Mouse (Mus musculus) monocyte, adult 2 months (primary cell): ENCODE data around the gene Srrm2.
A peak's percentile ranks its signal among the peaks of the same experiment; 100 is the strongest.

Experiments used
- DNase-seq, 2 experiments: peaks; one replicate each; pipeline ENCODE4 v3.0.0; 2022; ENCODE audit warnings: low spot score in 2 of 2, low read depth in 1 of 2

Srrm2 gene

GRCm38 (mm10) chr17:23804426-23805085 is 14.2 kb downstream of the Srrm2 start:
- DNase-seq, result no peak

- DNase-seq, result no peak
Observed at GRCm38 (mm10) chr17:23806867-23807266, 16.5 kb downstream of the Srrm2 start.

DNA sequence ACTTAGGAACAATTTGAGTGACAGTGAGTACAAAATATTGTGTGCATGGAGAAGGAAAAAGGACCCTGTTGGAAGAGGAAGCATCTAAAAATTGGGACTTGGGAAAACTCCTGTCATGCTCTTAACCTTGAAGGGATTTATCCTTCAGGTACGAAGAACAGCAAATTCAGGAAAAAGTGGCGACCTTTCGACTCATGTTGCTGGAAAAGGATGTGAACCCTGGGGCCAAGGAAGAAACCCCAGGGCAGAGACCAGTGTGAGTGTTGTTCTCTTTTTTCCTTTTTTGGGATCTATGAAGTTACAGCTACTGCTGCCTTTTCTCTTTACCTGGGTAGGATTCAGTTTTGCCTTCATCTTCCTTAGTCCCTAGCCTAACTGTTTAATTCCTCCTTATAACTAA is 17.6 kb downstream of the Srrm2 start:
- DNase-seq, result no peak

DNA sequence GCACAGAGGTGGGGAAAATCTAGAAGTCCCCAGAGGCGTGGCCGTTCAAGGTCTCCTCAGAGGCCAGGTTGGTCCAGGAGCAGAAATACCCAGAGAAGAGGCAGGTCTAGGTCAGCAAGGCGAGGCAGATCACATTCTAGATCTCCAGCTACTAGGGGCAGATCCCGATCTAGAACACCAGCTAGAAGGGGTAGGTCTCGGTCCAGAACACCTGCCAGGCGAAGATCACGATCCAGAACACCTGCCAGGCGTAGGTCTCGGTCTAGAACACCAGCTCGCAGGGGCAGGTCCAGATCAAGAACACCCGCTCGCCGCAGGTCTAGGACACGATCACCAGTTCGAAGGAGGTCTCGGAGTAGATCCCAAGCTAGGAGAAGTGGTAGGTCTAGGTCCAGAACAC is 25.3 kb downstream of the Srrm2 start:
- no peak for DNase-seq

DNA sequence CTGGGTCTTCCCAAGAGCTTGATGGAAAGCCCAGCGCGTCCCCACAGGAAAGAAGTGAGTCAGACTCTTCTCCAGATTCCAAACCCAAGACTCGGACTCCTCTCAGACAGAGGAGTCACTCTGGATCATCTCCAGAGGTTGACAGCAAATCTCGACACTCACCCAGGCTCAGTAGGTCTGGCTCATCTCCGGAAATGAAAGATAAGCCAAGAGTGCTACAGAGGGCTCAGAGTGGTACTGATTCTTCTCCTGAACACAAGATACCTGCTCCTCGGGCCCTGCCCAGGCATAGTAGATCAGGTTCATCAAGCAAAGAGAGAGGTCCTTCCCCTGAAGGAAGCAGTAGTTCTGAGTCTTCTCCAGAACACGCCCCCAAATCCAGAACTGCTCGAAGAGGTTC is 28.2 kb downstream of the Srrm2 start:
- DNase-seq, result no peak

DNA sequence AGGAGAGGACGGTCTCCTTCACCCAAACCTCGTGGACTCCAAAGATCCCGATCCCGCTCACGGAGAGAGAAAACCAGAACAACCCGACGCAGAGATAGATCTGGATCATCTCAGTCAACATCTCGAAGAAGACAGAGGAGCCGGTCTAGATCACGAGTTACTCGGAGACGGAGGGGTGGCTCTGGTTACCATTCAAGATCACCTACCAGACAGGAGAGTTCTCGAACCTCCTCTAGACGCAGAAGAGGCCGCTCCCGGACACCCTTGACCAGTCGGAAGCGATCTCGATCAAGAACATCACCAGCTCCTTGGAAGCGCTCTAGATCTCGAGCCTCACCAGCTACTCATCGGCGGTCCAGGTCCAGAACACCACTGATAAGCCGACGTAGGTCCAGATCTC is 28.9 kb downstream of the Srrm2 start:
- DNase-seq, result no peak

DNA sequence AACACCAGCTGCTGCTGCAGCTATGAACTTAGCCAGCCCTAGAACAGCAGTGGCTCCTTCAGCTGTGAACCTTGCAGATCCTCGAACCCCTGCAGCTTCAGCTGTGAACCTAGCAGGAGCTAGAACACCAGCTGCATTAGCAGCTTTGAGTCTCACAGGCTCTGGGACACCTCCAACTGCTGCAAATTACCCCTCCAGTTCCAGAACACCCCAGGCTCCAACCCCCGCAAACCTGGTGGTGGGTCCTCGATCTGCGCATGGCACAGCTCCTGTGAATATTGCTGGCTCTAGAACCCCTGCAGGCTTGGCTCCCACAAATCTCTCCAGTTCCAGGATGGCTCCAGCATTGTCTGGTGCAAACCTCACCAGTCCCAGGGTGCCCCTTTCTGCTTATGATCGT is 30.4 kb downstream of the Srrm2 start:
- DNase-seq, result no peak

GRCm38 (mm10) chr17:23822094-23822493 is 31.8 kb downstream of the Srrm2 start:
- DNase-seq, result no peak

- DNase-seq, result no peak
Observed at GRCm38 (mm10) chr17:23823018-23823417, 32.7 kb downstream of the Srrm2 start.

GRCm38 (mm10) chr17:23823614-23824013 is 33.3 kb downstream of the Srrm2 start:
- no peak for DNase-seq

- DNase-seq, result no peak
Observed at GRCm38 (mm10) chr17:23825591-23825990, 35.3 kb downstream of the Srrm2 start.

DNA sequence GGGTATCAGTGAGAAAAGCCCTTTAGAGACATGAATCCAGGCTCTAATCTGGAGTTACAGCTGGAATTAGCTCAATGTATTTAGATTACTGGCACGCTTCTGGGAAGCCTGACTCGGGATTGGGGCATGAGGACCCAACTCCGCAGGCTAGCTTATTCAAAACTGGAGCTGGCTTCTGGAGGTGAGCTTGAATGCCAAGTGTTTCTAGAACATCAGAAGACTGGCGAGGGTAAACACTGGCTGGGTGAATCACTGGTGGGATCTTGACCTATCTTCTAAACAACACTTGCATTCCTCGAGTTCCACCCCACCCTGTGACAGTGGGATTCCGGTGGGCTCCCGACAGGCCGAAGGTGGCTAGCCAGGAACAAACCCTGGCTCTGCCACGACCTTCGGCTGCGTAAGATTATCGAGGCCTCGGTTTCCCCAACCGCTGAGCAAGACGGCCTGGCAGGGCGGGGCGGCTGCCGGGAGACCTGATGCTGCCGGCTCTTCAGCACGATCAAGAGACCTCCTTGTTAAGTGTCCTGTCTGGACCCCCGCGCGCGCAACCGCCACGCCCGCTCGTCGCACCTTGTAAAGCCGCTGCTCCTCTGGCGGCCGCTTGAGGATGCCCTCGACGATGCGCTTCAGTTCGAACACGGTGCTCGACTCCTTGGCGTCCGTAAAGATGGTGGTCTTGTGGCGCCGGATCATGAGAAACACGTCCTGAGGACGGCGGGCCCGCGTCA is 38.1 kb downstream of the Srrm2 start:
- DNase-seq, result peak in 1 of 2 experiments; percentile 46

DNA sequence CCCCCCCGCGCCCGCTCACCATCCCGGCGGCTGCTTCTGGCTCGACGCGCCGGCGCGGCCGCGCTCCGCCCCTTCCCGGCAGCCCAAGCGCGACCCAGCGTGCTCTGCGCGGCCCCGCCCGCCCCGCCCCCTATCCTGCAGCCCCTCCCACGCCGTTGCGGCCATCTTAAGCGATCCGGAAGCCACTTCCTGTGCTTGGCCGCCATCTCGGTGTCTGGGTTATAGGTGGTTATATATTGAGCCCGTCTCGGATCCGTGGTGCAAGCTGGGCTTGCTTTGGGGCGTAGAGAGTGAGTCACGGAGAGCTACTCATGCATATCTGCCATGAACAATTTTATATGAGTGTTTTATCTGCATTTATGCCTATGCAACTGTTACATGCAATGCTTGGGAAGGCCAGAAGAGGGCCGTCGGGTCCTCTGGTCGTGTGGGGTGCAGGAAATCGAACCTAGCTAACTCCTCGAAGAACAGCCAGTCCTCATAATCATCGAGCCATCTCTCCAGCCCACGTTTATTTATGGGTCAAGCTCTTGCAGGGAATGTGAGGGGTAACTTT is 38.8 kb downstream of the Srrm2 start, which contains the start of gene Elob:
Elob (minus strand) TSS at position 73 of the 556 bp plus-strand sequence.
- peak; percentile 46 to 74 for DNase-seq

DNA sequence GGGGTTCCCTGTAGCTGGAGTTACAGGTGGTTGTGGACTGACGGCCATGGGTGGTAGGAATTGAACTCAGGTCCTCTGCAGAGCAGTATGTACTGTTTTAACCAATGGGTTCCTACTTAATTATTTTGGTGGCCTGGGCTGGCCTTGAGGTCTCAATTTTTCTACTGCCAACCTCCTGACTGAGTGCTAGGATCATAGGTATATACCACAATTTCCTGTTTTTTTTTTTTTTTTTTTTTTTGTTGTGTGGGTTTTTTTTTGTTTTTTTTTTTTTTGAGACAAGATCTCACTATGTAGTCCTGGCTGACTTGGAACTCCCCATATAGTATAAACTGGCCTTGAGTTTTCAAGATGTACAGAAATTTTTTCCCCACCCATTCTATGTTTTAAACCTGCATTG is 40.9 kb downstream of the Srrm2 start:
- DNase-seq, result no peak

DNA sequence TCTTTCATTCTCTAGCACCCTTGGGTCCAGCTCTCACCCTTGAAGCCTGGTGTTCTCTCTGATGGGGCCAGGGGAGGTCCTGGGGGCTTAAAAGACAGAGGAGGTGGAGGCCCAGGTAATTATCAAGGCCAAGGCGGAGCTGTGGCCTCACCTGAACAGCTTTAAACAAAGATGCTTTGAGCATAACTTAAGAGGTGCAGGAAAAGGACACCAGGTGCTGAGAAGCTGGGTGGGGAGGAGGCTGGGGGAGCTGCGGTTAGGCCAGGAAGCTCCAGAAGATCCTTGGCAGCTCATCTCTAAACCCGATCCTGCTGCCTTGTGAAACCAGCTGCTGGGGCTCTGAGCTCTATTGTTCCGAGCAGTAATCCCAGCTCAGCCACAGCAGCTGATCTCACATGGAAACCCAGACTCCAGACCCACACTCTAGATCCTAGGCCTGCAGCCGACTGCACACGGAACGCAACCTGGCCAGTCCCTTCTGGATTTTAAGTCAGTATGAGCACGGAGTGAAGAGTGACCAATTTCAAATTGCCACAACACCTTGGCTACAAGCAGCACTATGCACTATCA is 45.8 kb downstream of the Srrm2 start, which contains the start of gene Prss33:
Prss33 (minus strand) TSS at position 51 of the 570 bp plus-strand sequence.
- no peak for DNase-seq

GRCm38 (mm10) chr17:23841145-23841544 is 50.8 kb downstream of the Srrm2 start:
- DNase-seq, result peak in 1 of 2 experiments; percentile 47

DNA sequence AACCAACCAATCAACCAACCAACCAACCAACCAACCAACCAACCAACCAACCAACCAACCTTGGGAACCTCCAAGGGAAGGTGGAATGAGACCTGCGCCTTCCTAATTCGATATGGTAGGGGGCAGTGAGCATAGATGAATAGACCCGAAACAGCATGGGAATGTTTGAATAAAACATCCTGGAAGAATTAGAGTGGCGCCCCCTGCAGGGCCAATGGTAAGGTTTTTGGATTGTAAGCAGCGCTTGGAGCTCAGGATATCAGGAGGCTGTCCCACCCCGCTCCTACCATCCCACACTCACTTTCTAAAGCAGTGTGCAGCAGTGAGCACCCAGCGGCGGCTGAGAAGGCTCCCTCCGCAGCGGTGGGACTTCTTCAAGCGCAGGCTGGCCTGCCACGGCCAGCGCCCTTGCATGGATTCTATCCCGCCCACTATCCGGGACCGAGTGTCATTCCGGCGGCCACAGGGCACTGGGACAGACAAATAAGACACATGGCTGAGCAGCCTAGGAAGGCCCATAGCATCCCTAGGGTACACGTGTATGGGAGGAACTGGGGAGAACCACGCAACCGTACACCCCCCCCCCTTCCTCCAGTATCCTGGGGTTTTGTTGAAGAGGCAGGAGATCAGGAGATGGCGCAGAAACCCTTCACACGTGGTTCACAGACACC is 52.9 kb downstream of the Srrm2 start:
- no peak for DNase-seq

DNA sequence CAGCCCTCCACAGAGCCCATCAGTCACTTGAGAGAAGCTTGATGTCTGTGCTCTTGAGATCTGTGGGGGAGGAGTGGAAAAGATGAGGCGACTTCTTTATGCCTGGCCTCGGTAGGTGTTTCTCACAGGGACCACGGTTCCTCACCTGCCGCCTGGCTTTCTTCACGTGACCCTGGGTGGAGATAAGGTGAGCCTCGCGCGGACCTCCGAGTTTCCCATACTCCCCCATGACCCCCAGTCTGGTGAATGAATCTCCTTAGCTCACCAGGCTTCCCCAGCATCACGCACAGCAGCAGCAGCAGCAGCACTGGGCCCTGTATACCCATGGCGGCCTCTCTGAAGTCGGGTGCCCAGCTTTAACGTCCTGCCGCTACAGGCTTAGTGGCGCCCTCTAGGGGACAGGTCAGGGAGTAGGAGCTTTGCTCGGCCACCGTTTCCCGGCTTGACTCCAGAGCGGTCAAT is 53.5 kb downstream of the Srrm2 start, which contains the start of the genes Prss32 and Prss41:
Prss32 (plus strand) TSS at position 44 of the 462 bp plus-strand sequence.
Prss41 (minus strand) TSS at position 361 of the 462 bp plus-strand sequence.
- DNase-seq, result peak in 1 of 2 experiments; percentile 43

DNA sequence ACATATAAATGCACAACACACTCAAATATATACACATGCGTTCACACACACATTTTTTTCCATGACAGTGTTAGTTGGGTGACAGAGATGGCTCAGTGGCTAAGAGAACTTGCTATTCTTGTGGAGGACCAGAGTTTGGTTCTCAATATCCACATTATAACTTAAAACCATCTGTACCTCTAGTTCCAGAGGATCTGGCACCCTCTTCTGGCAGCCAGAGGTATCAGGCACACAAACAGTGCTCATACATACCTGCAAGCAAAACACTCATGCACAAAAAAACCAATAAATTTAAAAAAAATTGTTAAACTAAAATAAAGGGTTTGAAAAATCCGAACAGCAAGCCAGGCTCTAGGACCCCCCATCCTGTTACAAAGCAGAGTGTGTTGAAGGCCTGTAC is 59.7 kb downstream of the Srrm2 start:
- DNase-seq, result no peak

- DNase-seq, result peak in 1 of 2 experiments; percentile 50
Observed at GRCm38 (mm10) chr17:23850853-23851749, 60.8 kb downstream of the Srrm2 start.
